Mouse (Mus musculus): ENCODE measurements around the gene E2f8. TPM values are rescaled to one million over a fixed set of nuclear protein-coding genes. Genes with fewer than 3 reads are reported as not detected.

Gene E2f8
- polyA plus RNA-seq, 1 experiment: 5.4 TPM

GRCm38 (mm10) chr7:48847820-48848650, 33.4 kb downstream of the E2f8 start, which contains the start of gene Csrp3:
Csrp3 (minus strand) TSS chr7:48848033.
- H3K27me3 ChIP-seq (ENCODE audit: control insufficient read depth, insufficient read depth, low read length): no peaks in the 10 kb centered on the region
- H3K4me1 ChIP-seq (ENCODE audit: control insufficient read depth, insufficient read depth, insufficient read length): no peaks in the 10 kb centered on the region
- no peak within 1 kb of the TSS for H3K27ac ChIP-seq (ENCODE audit: insufficient read depth, low read length)
- DNase-seq (ENCODE audit: low read depth in 1 of 2, low spot score in 2 of 2): no peak
- no peaks in the 10 kb centered on the region for H3K36me3 ChIP-seq (ENCODE audit: control insufficient read depth, insufficient read depth, low read length)
- 82% methylated on average over 11 of the region's 11 CpGs for WGBS
- no peak within 1 kb of the TSS for H3K4me3 ChIP-seq (ENCODE audit: extremely low read depth, insufficient read depth, insufficient read length)
- TF ChIP-seq CTCF (IDR thresholded peaks at IDR 0.05; ENCODE audit: extremely low read depth, insufficient read depth, insufficient read length, insufficient replicate concordance) (no peak), POLR2A (IDR thresholded peaks at IDR 0.05; ENCODE audit: low read depth, low read length) (no peak)

GRCm38 (mm10) chr7:48846755-48847154, 34.6 kb downstream of the E2f8 start:
- WGBS: 83% methylated on average over 6 of the region's 6 CpGs

GRCm38 (mm10) chr7:48845213-48845973, 36.0 kb downstream of the E2f8 start:
- H3K27ac ChIP-seq (ENCODE audit: insufficient read depth, low read length): no peak overlapping the region
- no peaks in the 10 kb centered on the region for H3K36me3 ChIP-seq (ENCODE audit: control insufficient read depth, insufficient read depth, low read length)
- H3K4me1 ChIP-seq (ENCODE audit: control insufficient read depth, insufficient read depth, insufficient read length): no peaks in the 10 kb centered on the region
- 91% methylated on average over 12 of the region's 12 CpGs for WGBS
- no peaks in the 10 kb centered on the region for H3K27me3 ChIP-seq (ENCODE audit: control insufficient read depth, insufficient read depth, low read length)
- TF ChIP-seq POLR2A (IDR thresholded peaks at IDR 0.05; ENCODE audit: low read depth, low read length): no peak
- TF ChIP-seq CTCF (IDR thresholded peaks at IDR 0.05; ENCODE audit: extremely low read depth, insufficient read depth, insufficient read length, insufficient replicate concordance): no peak
- DNase-seq (ENCODE audit: low read depth in 1 of 2, low spot score in 2 of 2): no peak
- no peak overlapping the region for H3K4me3 ChIP-seq (ENCODE audit: extremely low read depth, insufficient read depth, insufficient read length)

More at GRCm38 (mm10) chr7:48846755-48847154, 34.6 kb downstream of the E2f8 start:
- Histone ChIP-seq H3K4me1 (ENCODE audit: control insufficient read depth, insufficient read depth, insufficient read length) (no peaks in the 10 kb centered on the region), H3K27me3 (ENCODE audit: control insufficient read depth, insufficient read depth, low read length) (no peaks in the 10 kb centered on the region), H3K36me3 (ENCODE audit: control insufficient read depth, insufficient read depth, low read length) (no peaks in the 10 kb centered on the region), H3K4me3 (ENCODE audit: extremely low read depth, insufficient read depth, insufficient read length) (no peak overlapping the region), H3K27ac (ENCODE audit: insufficient read depth, low read length) (no peak overlapping the region)
- DNase-seq (ENCODE audit: low read depth in 1 of 2, low spot score in 2 of 2): no peak
- TF ChIP-seq POLR2A (IDR thresholded peaks at IDR 0.05; ENCODE audit: low read depth, low read length) (no peak), CTCF (IDR thresholded peaks at IDR 0.05; ENCODE audit: extremely low read depth, insufficient read depth, insufficient read length, insufficient replicate concordance) (no peak)

- Histone ChIP-seq H3K4me3 (ENCODE audit: extremely low read depth, insufficient read depth, insufficient read length) (no peak overlapping the region), H3K36me3 (ENCODE audit: control insufficient read depth, insufficient read depth, low read length) (no peaks in the 10 kb centered on the region), H3K27me3 (ENCODE audit: control insufficient read depth, insufficient read depth, low read length) (no peaks in the 10 kb centered on the region), H3K4me1 (ENCODE audit: control insufficient read depth, insufficient read depth, insufficient read length) (no peaks in the 10 kb centered on the region), H3K27ac (ENCODE audit: insufficient read depth, low read length) (no peak overlapping the region)
- no peak for DNase-seq (ENCODE audit: low read depth in 1 of 2, low spot score in 2 of 2)
- WGBS: 91% methylated on average over 5 of the region's 5 CpGs
- TF ChIP-seq CTCF (IDR thresholded peaks at IDR 0.05; ENCODE audit: extremely low read depth, insufficient read depth, insufficient read length, insufficient replicate concordance) (no peak), POLR2A (IDR thresholded peaks at IDR 0.05; ENCODE audit: low read depth, low read length) (no peak)
These were observed 37.9 kb downstream of the E2f8 start for GRCm38 (mm10) chr7:48843541-48843940.

GRCm38 (mm10) chr7:48842353-48842752, 39.0 kb downstream of the E2f8 start:
- Histone ChIP-seq H3K4me1 (ENCODE audit: control insufficient read depth, insufficient read depth, insufficient read length) (no peaks in the 10 kb centered on the region), H3K27ac (ENCODE audit: insufficient read depth, low read length) (no peak overlapping the region)
- 79% methylated on average over 3 of the region's 3 CpGs for WGBS

GRCm38 (mm10) chr7:48841538-48841937, 39.9 kb downstream of the E2f8 start:
- peaks cover 3% of the 10 kb centered on the region; the same call in 1 of the 2 replicates for H3K4me1 ChIP-seq (ENCODE audit: control insufficient read depth, insufficient read depth, insufficient read length)
- no peak overlapping the region for H3K4me3 ChIP-seq (ENCODE audit: extremely low read depth, insufficient read depth, insufficient read length)
- TF ChIP-seq CTCF (IDR thresholded peaks at IDR 0.05; ENCODE audit: extremely low read depth, insufficient read depth, insufficient read length, insufficient replicate concordance) (no peak), POLR2A (IDR thresholded peaks at IDR 0.05; ENCODE audit: low read depth, low read length) (no peak)
- WGBS: 78% methylated on average over 4 of the region's 4 CpGs
- H3K36me3 ChIP-seq (ENCODE audit: control insufficient read depth, insufficient read depth, low read length): no peaks in the 10 kb centered on the region
- H3K27ac ChIP-seq (ENCODE audit: insufficient read depth, low read length): no peak overlapping the region
- no peak for DNase-seq (ENCODE audit: low read depth in 1 of 2, low spot score in 2 of 2)
- no peaks in the 10 kb centered on the region for H3K27me3 ChIP-seq (ENCODE audit: control insufficient read depth, insufficient read depth, low read length)

More at GRCm38 (mm10) chr7:48842353-48842752, 39.0 kb downstream of the E2f8 start:
- TF ChIP-seq CTCF (IDR thresholded peaks at IDR 0.05; ENCODE audit: extremely low read depth, insufficient read depth, insufficient read length, insufficient replicate concordance) (no peak), POLR2A (IDR thresholded peaks at IDR 0.05; ENCODE audit: low read depth, low read length) (no peak)
- H3K36me3 ChIP-seq (ENCODE audit: control insufficient read depth, insufficient read depth, low read length): no peaks in the 10 kb centered on the region
- no peaks in the 10 kb centered on the region for H3K27me3 ChIP-seq (ENCODE audit: control insufficient read depth, insufficient read depth, low read length)
- H3K4me3 ChIP-seq (ENCODE audit: extremely low read depth, insufficient read depth, insufficient read length): no peak overlapping the region
- no peak for DNase-seq (ENCODE audit: low read depth in 1 of 2, low spot score in 2 of 2)
